Mouse (Mus musculus): ENCODE measurements at regions not wholly inside any gene's neighbourhood (a gene's known extent, or its start where the extent isn't known, plus 50 kb on each side); places are given as distances from the start of the nearest gene placed in this dataset.

- TF ChIP-seq CTCF (IDR thresholded peaks at IDR 0.05; ENCODE audit: low read depth, low read length) (no peak), POLR2A (IDR thresholded peaks at IDR 0.05; ENCODE audit: borderline replicate concordance, low read depth, low read length) (no peak)
These were observed 309.5 kb downstream of the Serpinb8 start for GRCm38 (mm10) chr1:107899261-107899660.

Measured in bone marrow macrophage, adult 2 months (primary cell).